Mouse (Mus musculus) hindbrain, embryonic 15.5 days (tissue): Measurements from ENCODE around the gene Napepld. TPM values are rescaled to one million over a fixed set of nuclear protein-coding genes. Genes with fewer than 3 reads are reported as not detected.
"Not testable (repeated sequence)": the region's sequence is repeated elsewhere in the genome, so short reads cannot be mapped to it uniquely, and the experiment has no call there.

Experiments used
- ATAC-seq: fragments of 200-750 bp; cut with Nextera tagmentation; 2 replicates; pipeline ENCODE4 v1.8.0; 2017; ENCODE audit warnings: low read depth, moderate number of reproducible peaks, moderate TSS enrichment; ENCODE audit not compliant: low FRiP score
- H3K27ac ChIP-seq: fragments of 300-500 bp; sonication (generic); replicated peaks from 2 replicates; pipeline ENCODE4 v1.5.1; 2015; ENCODE audit warnings: mild to moderate bottlenecking, inconsistent platforms
- H3K27me3 ChIP-seq: fragments of 300-500 bp; sonication (generic); 2 replicates; pipeline ENCODE4 v1.6.1; 2015; ENCODE audit warnings: control low read depth, inconsistent platforms
- H3K36me3 ChIP-seq: fragments of 300-500 bp; sonication (generic); 2 replicates; pipeline ENCODE4 v1.6.1; 2015; ENCODE audit warnings: control low read depth, inconsistent platforms
- H3K4me1 ChIP-seq: fragments of 300-500 bp; sonication (generic); replicated peaks from 2 replicates; pipeline ENCODE4 v1.6.1; 2015; ENCODE audit warnings: control low read depth, inconsistent platforms
- H3K4me2 ChIP-seq: fragments of 300-500 bp; sonication (generic); 2 replicates; pipeline ENCODE4 v1.6.1; 2015; ENCODE audit warnings: moderate library complexity, mild to moderate bottlenecking, inconsistent platforms
- H3K4me3 ChIP-seq: fragments of 300-500 bp; sonication (generic); 2 replicates; pipeline ENCODE4 v1.5.1; 2015; ENCODE audit warnings: mild to moderate bottlenecking, inconsistent platforms
- H3K9ac ChIP-seq: fragments of 300-500 bp; sonication (generic); 2 replicates; pipeline ENCODE4 v1.6.1; 2015; ENCODE audit warnings: inconsistent platforms
- H3K9me3 ChIP-seq: fragments of 300-500 bp; sonication (generic); 2 replicates; pipeline ENCODE4 v1.6.1; 2016; ENCODE audit warnings: control low read depth, inconsistent platforms
- WGBS: fragments of 180-500 bp; shearing (Covaris S2); methylation state at CpG from one replicate; pipeline ENCODE4 v1.1.7; 2015; 5-methylcytosine and 5-hydroxymethylcytosine counted together
- polyA plus RNA-seq: library from polyadenylated mRNA; unstranded; fragments of >200 nt; fragmentation: Nextera tagmentation; extraction: Ambion mirVana; gene quantifications from 2 replicates; pipeline ENCODE4 v1.2.1, GENCODE M21; 2015

Napepld gene
- polyA plus RNA-seq, 1 experiment from 2014 or later, result 2.8 TPM

GRCm38 (mm10) chr5:21732177-21732911 is 31.1 kb upstream of the Napepld start:
- 21% methylated on average over 3 of the region's 3 CpGs for WGBS
- no peaks in the 10 kb centered on the region for H3K27me3 ChIP-seq
- H3K9me3 ChIP-seq, result no peaks in the 10 kb centered on the region
- peak overlapping the region; percentile 77 for H3K27ac ChIP-seq
- H3K4me3 ChIP-seq, result no peak overlapping the region
- no peak overlapping the region for H3K9ac ChIP-seq
- no peaks in the 10 kb centered on the region for H3K36me3 ChIP-seq
- peaks cover 19% of the 10 kb centered on the region for H3K4me1 ChIP-seq
- ATAC-seq, result peak; percentile 32
- H3K4me2 ChIP-seq, result peak overlapping the region; percentile 26; the same call in 1 of the 2 replicates

GRCm38 (mm10) chr5:21729107-21729506 is 27.9 kb upstream of the Napepld start:
- Histone ChIP-seq H3K4me3 (no peak overlapping the region), H3K36me3 (no peaks in the 10 kb centered on the region), H3K9ac (no peak overlapping the region), H3K27me3 (no peaks in the 10 kb centered on the region), H3K27ac (no peak overlapping the region), H3K4me1 (peaks cover 29% of the 10 kb centered on the region), H3K4me2 (no peak overlapping the region), H3K9me3 (no peaks in the 10 kb centered on the region)
- 87% methylated on average over 5 of the region's 5 CpGs for WGBS
- no peak for ATAC-seq

- H3K27me3 ChIP-seq, result no peaks in the 10 kb centered on the region
- H3K4me3 ChIP-seq, result no peak overlapping the region
- ATAC-seq, result peak; percentile 76; the same call in 1 of the 2 replicates
- H3K9ac ChIP-seq, result no peak overlapping the region
- H3K4me1 ChIP-seq, result peaks cover 9% of the 10 kb centered on the region; the same call in 1 of the 2 replicates
- no peaks in the 10 kb centered on the region for H3K9me3 ChIP-seq
- peak overlapping the region; percentile 67 for H3K27ac ChIP-seq
- no peaks in the 10 kb centered on the region for H3K36me3 ChIP-seq
- no peak overlapping the region for H3K4me2 ChIP-seq
- WGBS, result 21% methylated on average over 7 of the region's 7 CpGs
Observed at GRCm38 (mm10) chr5:21724872-21725271, 23.7 kb upstream of the Napepld start.

- no peaks in the 10 kb centered on the region for H3K27me3 ChIP-seq
- H3K9me3 ChIP-seq, result no peaks in the 10 kb centered on the region
- H3K4me1 ChIP-seq, result peaks cover 9% of the 10 kb centered on the region; the same call in 1 of the 2 replicates
- H3K27ac ChIP-seq, result peak overlapping the region; percentile 67
- 27% methylated on average over 1 of the region's 1 CpGs for WGBS
- no peak overlapping the region for H3K9ac ChIP-seq
- H3K36me3 ChIP-seq, result no peaks in the 10 kb centered on the region
- no peak overlapping the region for H3K4me2 ChIP-seq
- no peak overlapping the region for H3K4me3 ChIP-seq
- no peak for ATAC-seq
Observed at GRCm38 (mm10) chr5:21724427-21724826, 23.2 kb upstream of the Napepld start.

- Histone ChIP-seq H3K27me3 (no peaks in the 10 kb centered on the region), H3K9ac (no peak overlapping the region), H3K4me1 (peaks cover under 1% of the 10 kb centered on the region; the same call in 1 of the 2 replicates), H3K9me3 (no peaks in the 10 kb centered on the region), H3K36me3 (no peaks in the 10 kb centered on the region), H3K27ac (no peak overlapping the region), H3K4me3 (no peak overlapping the region), H3K4me2 (no peak overlapping the region)
- WGBS, result 85% methylated on average over 2 of the region's 2 CpGs
- no peak for ATAC-seq
Observed at GRCm38 (mm10) chr5:21719209-21719608, 18.0 kb upstream of the Napepld start.

GRCm38 (mm10) chr5:21718546-21718945 is 17.4 kb upstream of the Napepld start:
- Histone ChIP-seq H3K27me3 (no peaks in the 10 kb centered on the region), H3K4me1 (no peaks in the 10 kb centered on the region), H3K4me3 (no peak overlapping the region), H3K9me3 (no peaks in the 10 kb centered on the region), H3K4me2 (no peak overlapping the region), H3K27ac (no peak overlapping the region), H3K36me3 (no peaks in the 10 kb centered on the region), H3K9ac (no peak overlapping the region)
- WGBS, result 75% methylated on average over 5 of the region's 5 CpGs
- no peak for ATAC-seq

- no peak overlapping the region for H3K4me2 ChIP-seq
- no peak for ATAC-seq
- no peak overlapping the region for H3K27ac ChIP-seq
- WGBS, result 81% methylated on average over 10 of the region's 10 CpGs
- no peaks in the 10 kb centered on the region for H3K27me3 ChIP-seq
- H3K9me3 ChIP-seq, result no peaks in the 10 kb centered on the region
- no peak overlapping the region for H3K4me3 ChIP-seq
- H3K36me3 ChIP-seq, result no peaks in the 10 kb centered on the region
- H3K9ac ChIP-seq, result no peak overlapping the region
- H3K4me1 ChIP-seq, result no peaks in the 10 kb centered on the region
Observed at GRCm38 (mm10) chr5:21717165-21717715, 16.0 kb upstream of the Napepld start.

GRCm38 (mm10) chr5:21714447-21714846 is 13.3 kb upstream of the Napepld start:
- Histone ChIP-seq H3K9me3 (no peaks in the 10 kb centered on the region), H3K9ac (no peak overlapping the region), H3K4me2 (no peak overlapping the region), H3K27me3 (no peaks in the 10 kb centered on the region), H3K4me1 (no peaks in the 10 kb centered on the region), H3K36me3 (no peaks in the 10 kb centered on the region), H3K4me3 (no peak overlapping the region), H3K27ac (no peak overlapping the region)
- 92% methylated on average over 4 of the region's 4 CpGs for WGBS
- no peak for ATAC-seq

GRCm38 (mm10) chr5:21712127-21712715 is 11.0 kb upstream of the Napepld start:
- H3K4me2 ChIP-seq, result no peak overlapping the region

GRCm38 (mm10) chr5:21708011-21708410 is 6.8 kb upstream of the Napepld start:
- not testable (repeated sequence) for H3K4me2 ChIP-seq, H3K36me3 ChIP-seq, H3K4me1 ChIP-seq, H3K27me3 ChIP-seq, H3K4me3 ChIP-seq, H3K27ac ChIP-seq, ATAC-seq, H3K9me3 ChIP-seq, H3K9ac ChIP-seq
- 87% methylated on average over 8 of the region's 8 CpGs for WGBS

More at GRCm38 (mm10) chr5:21712127-21712715, 11.0 kb upstream of the Napepld start:
- Histone ChIP-seq H3K4me1 (no peaks in the 10 kb centered on the region), H3K9me3 (no peaks in the 10 kb centered on the region), H3K36me3 (no peaks in the 10 kb centered on the region), H3K27ac (no peak overlapping the region), H3K9ac (no peak overlapping the region), H3K27me3 (no peaks in the 10 kb centered on the region), H3K4me3 (no peak overlapping the region)
- no peak for ATAC-seq
- WGBS, result 63% methylated on average over 13 of the region's 13 CpGs

- 90% methylated on average over 4 of the region's 4 CpGs for WGBS
- no peaks in the 10 kb centered on the region for H3K36me3 ChIP-seq
- H3K4me3 ChIP-seq, result no peak overlapping the region
- ATAC-seq, result no peak
- H3K9me3 ChIP-seq, result no peaks in the 10 kb centered on the region
- no peaks in the 10 kb centered on the region for H3K4me1 ChIP-seq
- H3K27ac ChIP-seq, result no peak overlapping the region
- no peak overlapping the region for H3K4me2 ChIP-seq
- H3K9ac ChIP-seq, result no peak overlapping the region
- H3K27me3 ChIP-seq, result no peaks in the 10 kb centered on the region
Observed at GRCm38 (mm10) chr5:21706546-21706945, 5.3 kb upstream of the Napepld start.

- no peak overlapping the region for H3K4me3 ChIP-seq
- ATAC-seq, result no peak
- WGBS, result 85% methylated on average over 3 of the region's 3 CpGs
- H3K4me2 ChIP-seq, result no peak overlapping the region
- H3K27ac ChIP-seq, result no peak overlapping the region
- no peak overlapping the region for H3K9ac ChIP-seq
- no peaks in the 10 kb centered on the region for H3K9me3 ChIP-seq
- H3K36me3 ChIP-seq, result no peaks in the 10 kb centered on the region
- no peaks in the 10 kb centered on the region for H3K27me3 ChIP-seq
- peaks cover 9% of the 10 kb centered on the region for H3K4me1 ChIP-seq
Observed at GRCm38 (mm10) chr5:21703708-21704107, 2.5 kb upstream of the Napepld start.
